Comparison of ENCODE assay signal across 6 mouse cellular contexts in genomic region chr14:52821617-52822016, GRCm38 (mm10).
DNase-seq lines count a peak whose midpoint lies in the region; ATAC-seq and TF ChIP-seq lines count a peak whose summit lies in the region.
"Not testable (repeated sequence)": the region's sequence is repeated elsewhere in the genome, so short reads cannot be mapped to it uniquely, and the experiment has no call there.

No protein-coding gene starts in this region.

- CTCF ChIA-PET in Patski (lab: Charles Lee) = not testable (repeated sequence)

- H3K4me2 ChIP-seq in midbrain, postnatal 0 days (ENCODE audit: low read depth, low read length, poor library complexity, severe bottlenecking) = not testable (repeated sequence)

- no CpG with 5 or more reads among the region's 4 CpGs for WGBS in midbrain, postnatal 0 days

- in situ Hi-C loops in Patski (cut with MboI; ENCODE audit: low pct_unique_long_range_greater_than_20kb) = not testable (repeated sequence)

- POLR2A ChIA-PET in Patski (lab: Charles Lee) = not testable (repeated sequence)

- H3K4me3 ChIP-seq in midbrain, postnatal 0 days (ENCODE audit: low read depth, low read length) = not testable (repeated sequence)

- not testable (repeated sequence) for DNase-seq in Patski (ENCODE audit: low read depth, low spot score); midbrain, postnatal 0 days (ENCODE audit: low spot score)

- not testable (repeated sequence) for TF ChIP-seq CTCF in Patski (IDR thresholded peaks at IDR 0.05); midbrain, postnatal 0 days (IDR thresholded peaks at IDR 0.05)

- H3K27me3 ChIP-seq in Patski; midbrain, postnatal 0 days (ENCODE audit: insufficient read depth, low read length): not testable (repeated sequence)

- not testable (repeated sequence) for H3K9me3 ChIP-seq in midbrain, postnatal 0 days (ENCODE audit: low read length)

- not testable (repeated sequence) for H3K9ac ChIP-seq in midbrain, postnatal 0 days (replicated peaks; ENCODE audit: low read length, poor library complexity, severe bottlenecking)

- ATAC-seq in Patski = peak; percentile 60
- peak; percentile 81 for ATAC-seq in erythroblast, adult 5-6 weeks (replicated peaks; ENCODE audit: low FRiP score, poor library complexity, severe bottlenecking)
- ATAC-seq in granulocyte monocyte progenitor cell, adult 5-6 weeks (replicated peaks; ENCODE audit: poor library complexity, severe bottlenecking) = peak; percentile 81
- peak; percentile 71 for ATAC-seq in inflammation-experienced regulatory T-cells, adult 6 months
- ATAC-seq in megakaryocyte-erythroid progenitor cell, adult 5-6 weeks (replicated peaks; ENCODE audit: low FRiP score, low TSS enrichment, poor library complexity, severe bottlenecking) = peak; percentile 85
- ATAC-seq in midbrain, postnatal 0 days (ENCODE audit: low FRiP score) = peak; percentile 44

- not testable (repeated sequence) for H3K4me1 ChIP-seq in midbrain, postnatal 0 days (ENCODE audit: insufficient read depth, low read length)

- not testable (repeated sequence) for H3K36me3 ChIP-seq in midbrain, postnatal 0 days (ENCODE audit: insufficient read depth, low read length)

- not testable (repeated sequence) for H3K27ac ChIP-seq in midbrain, postnatal 0 days (ENCODE audit: low read depth, low read length)
